Mouse (Mus musculus) midbrain, embryonic 15.5 days (tissue): ENCODE measurements around the gene Gls2. TPM values are rescaled to one million over a fixed set of nuclear protein-coding genes. Genes with fewer than 3 reads are reported as not detected.

Source experiments
- ATAC-seq: fragments of 200-750 bp; cut with Nextera tagmentation; replicated peaks from 2 replicates; pipeline ENCODE4 v1.8.0; 2017; ENCODE audit warnings: moderate TSS enrichment
- H3K27ac ChIP-seq: fragments of 300-500 bp; sonication (generic); 2 replicates; pipeline ENCODE4 v1.5.1; 2015; ENCODE audit warnings: mild to moderate bottlenecking, inconsistent platforms
- H3K27me3 ChIP-seq: fragments of 300-500 bp; sonication (generic); replicated peaks from 2 replicates; pipeline ENCODE4 v1.6.1; 2015; ENCODE audit warnings: inconsistent platforms
- H3K36me3 ChIP-seq: fragments of 300-500 bp; sonication (generic); replicated peaks from 2 replicates; pipeline ENCODE4 v1.6.1; 2015; ENCODE audit warnings: inconsistent platforms
- H3K4me1 ChIP-seq: fragments of 300-500 bp; sonication (generic); 2 replicates; pipeline ENCODE4 v1.6.1; 2015; ENCODE audit warnings: inconsistent platforms
- H3K4me2 ChIP-seq: fragments of 300-500 bp; sonication (generic); 2 replicates; pipeline ENCODE4 v1.6.1; 2015; ENCODE audit warnings: inconsistent platforms, mild to moderate bottlenecking, moderate library complexity
- H3K4me3 ChIP-seq: fragments of 300-500 bp; sonication (generic); 2 replicates; pipeline ENCODE4 v1.5.1; 2015; ENCODE audit warnings: mild to moderate bottlenecking, inconsistent platforms
- H3K9ac ChIP-seq: fragments of 300-500 bp; sonication (generic); 2 replicates; pipeline ENCODE4 v1.6.1; 2015; ENCODE audit warnings: mild to moderate bottlenecking, inconsistent platforms
- H3K9me3 ChIP-seq: fragments of 300-500 bp; sonication (generic); 2 replicates; pipeline ENCODE4 v1.6.1; 2016; ENCODE audit warnings: inconsistent platforms
- WGBS: fragments of 180-500 bp; shearing (Covaris S2); methylation state at CpG from one replicate; pipeline ENCODE4 v1.1.7; 2015; ENCODE audit warnings: mixed read lengths; 5-methylcytosine and 5-hydroxymethylcytosine counted together
- polyA plus RNA-seq: library from polyadenylated mRNA; unstranded; fragments of >200 nt; fragmentation: Nextera tagmentation; extraction: Ambion mirVana; gene quantifications from 2 replicates; pipeline ENCODE4 v1.2.1, GENCODE M21; 2015

The Gls2 gene
- polyA plus RNA-seq, 1 experiment from 2014 or later = 1.2 TPM

DNA sequence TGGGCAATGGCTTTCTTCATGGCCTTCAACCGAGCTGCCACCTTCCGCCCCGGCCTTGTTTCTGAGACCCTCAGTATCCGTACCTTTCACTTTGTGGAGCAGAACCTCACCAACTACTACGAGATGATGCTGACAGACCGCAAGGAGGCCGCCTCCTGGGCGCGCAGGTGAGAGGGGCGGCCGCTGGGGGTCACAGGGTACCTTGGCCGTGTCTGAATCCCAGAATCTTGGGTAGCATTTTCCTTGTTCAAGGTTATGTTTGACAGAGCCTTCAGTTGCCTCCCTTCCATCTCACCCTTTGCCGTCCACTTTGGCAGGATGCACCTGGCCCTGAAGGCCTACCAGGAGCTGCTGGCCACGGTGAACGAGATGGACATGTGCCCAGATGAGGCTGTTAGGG lies 49.9 kb downstream of the Gls2 start:
- no peak overlapping the region for H3K9ac ChIP-seq
- no peak overlapping the region for H3K27ac ChIP-seq
- H3K27me3 ChIP-seq = no peaks in the 10 kb centered on the region
- no peaks in the 10 kb centered on the region for H3K9me3 ChIP-seq
- 96% methylated on average over 15 of the region's 15 CpGs for WGBS
- peaks cover 13% of the 10 kb centered on the region; the same call in 1 of the 2 replicates for H3K36me3 ChIP-seq
- no peak overlapping the region for H3K4me2 ChIP-seq
- no peak overlapping the region for H3K4me3 ChIP-seq
- no peak for ATAC-seq
- H3K4me1 ChIP-seq = no peaks in the 10 kb centered on the region

DNA sequence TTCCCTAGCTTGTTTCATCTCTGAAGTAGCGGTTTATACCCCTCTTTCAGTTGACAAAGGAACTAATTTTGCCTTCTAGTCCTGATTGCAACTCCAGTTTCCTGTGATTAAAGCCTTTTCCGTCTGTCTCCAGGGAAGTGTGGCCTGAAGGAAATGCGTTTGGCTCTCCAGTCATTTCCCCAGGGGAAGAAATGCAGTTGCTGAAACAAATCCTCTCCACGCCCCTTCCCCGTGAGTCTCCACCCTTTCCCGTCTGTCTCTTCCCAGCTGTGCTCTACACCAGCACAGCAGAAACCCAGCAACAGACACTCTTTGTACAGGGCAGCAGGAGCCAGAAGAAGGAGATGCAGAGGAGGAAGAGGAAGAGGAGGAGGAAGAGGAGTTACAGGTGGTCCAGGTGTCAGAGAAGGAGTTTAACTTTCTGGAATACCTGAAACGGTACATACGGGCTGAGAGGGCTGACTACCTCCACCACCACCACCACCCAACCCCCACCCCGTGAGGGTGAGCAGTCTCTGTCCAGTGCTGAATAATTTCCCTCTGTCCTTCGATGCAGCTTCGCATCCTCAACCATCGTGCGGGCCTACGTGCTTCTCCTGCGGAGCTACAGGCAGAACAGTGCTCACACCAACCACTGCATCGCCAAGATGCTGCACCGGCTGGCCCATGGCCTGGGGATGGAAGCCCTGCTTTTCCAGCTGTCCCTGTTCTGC lies 52.9 kb downstream of the Gls2 start:
- H3K4me1 ChIP-seq = no peaks in the 10 kb centered on the region
- no peak overlapping the region for H3K27ac ChIP-seq
- 84% methylated on average over 17 of the region's 17 CpGs for WGBS
- H3K27me3 ChIP-seq = no peaks in the 10 kb centered on the region
- no peaks in the 10 kb centered on the region for H3K9me3 ChIP-seq
- ATAC-seq = no peak
- peaks cover 10% of the 10 kb centered on the region for H3K36me3 ChIP-seq
- no peak overlapping the region for H3K4me3 ChIP-seq
- no peak overlapping the region for H3K9ac ChIP-seq
- no peak overlapping the region for H3K4me2 ChIP-seq

DNA sequence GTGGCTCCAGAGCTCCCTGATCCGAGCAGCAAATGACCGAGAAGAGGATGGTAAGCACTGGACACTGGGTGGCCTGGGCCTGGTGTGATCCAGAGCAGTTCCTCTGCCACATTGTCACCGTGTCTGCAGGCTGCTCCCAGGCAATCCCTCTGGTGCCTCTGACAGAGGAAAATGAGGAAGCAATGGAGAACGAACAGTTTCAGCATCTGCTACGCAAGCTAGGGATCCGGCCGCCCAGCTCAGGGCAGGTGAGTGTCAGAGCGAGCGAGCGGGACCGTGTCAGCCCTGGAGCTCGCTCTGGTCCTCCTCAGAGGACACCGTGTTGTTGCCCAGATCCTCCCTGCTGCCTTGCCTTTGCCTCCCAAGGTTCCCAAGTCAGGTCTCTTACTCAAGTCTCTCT lies 56.3 kb downstream of the Gls2 start:
- Histone ChIP-seq H3K27ac (no peak overlapping the region), H3K4me2 (no peak overlapping the region), H3K27me3 (no peaks in the 10 kb centered on the region), H3K4me1 (no peaks in the 10 kb centered on the region), H3K9me3 (no peaks in the 10 kb centered on the region), H3K4me3 (no peak overlapping the region), H3K36me3 (peaks cover 5% of the 10 kb centered on the region; the same call in 1 of the 2 replicates), H3K9ac (no peak overlapping the region)
- WGBS = 95% methylated on average over 13 of the region's 13 CpGs
- ATAC-seq = no peak

DNA sequence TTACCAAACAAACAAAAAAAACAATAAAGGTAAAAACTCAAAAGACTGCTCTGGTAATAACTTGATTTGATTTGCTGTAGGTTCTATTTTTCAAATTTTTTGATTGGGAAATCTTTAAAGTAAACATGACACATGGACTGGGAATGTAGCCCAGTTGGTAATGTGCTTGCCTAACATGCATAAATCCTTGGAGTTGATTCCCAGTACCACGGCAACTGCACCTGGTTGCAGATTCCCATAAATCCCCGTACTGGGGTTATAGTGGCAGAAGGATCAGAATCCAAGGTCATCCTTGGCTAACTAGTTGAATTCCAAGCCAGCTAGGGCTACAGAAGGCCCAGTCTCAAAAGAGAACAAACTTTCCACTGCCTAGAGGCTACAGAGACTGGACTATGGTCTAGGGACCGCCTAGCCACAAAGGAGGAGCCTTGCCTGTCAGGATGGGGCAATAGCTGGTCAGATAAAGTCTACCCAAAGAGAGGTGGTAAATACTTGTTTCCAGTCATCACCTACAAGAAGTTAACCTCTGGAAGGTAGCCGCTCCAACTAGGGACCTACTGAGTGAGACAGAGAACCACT lies 59.5 kb downstream of the Gls2 start, which contains the start of gene Apon:
TSS of gene Apon (plus strand) at position 420 of the 579 bp plus-strand sequence.
- no peaks in the 10 kb centered on the region for H3K4me1 ChIP-seq
- no peaks in the 10 kb centered on the region for H3K27me3 ChIP-seq
- H3K36me3 ChIP-seq = no peaks in the 10 kb centered on the region; the same call in 1 of the 2 replicates
- H3K9ac ChIP-seq = no peak within 1 kb of the TSS
- no peak within 1 kb of the TSS for H3K27ac ChIP-seq
- no peak for ATAC-seq
- 93% methylated on average over 4 of the region's 4 CpGs for WGBS
- H3K4me2 ChIP-seq = no peak within 1 kb of the TSS
- no peaks in the 10 kb centered on the region for H3K9me3 ChIP-seq
- no peak within 1 kb of the TSS for H3K4me3 ChIP-seq

DNA sequence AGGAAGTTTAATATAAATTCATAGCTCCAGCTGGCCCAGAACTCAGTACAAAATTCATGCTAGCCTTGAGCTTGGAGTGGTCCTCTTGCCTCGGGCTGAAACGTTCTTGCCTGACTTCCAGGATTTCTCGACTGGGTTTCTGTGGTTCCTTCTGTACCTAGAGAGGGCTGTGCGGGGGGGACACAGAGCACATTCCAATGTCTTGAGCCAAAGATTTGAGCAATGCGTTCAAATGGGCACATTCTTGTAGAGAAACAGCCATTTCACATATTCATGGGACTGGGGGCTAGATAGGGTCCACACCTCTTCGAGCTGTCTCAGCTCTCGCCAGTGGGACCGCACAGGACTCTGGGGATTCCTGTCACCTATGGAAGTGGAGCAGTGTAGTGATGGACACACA lies 61.7 kb downstream of the Gls2 start:
- H3K9ac ChIP-seq = no peak overlapping the region
- H3K36me3 ChIP-seq = no peaks in the 10 kb centered on the region; the same call in 1 of the 2 replicates
- no peak overlapping the region for H3K4me2 ChIP-seq
- no peaks in the 10 kb centered on the region for H3K4me1 ChIP-seq
- H3K27me3 ChIP-seq = no peaks in the 10 kb centered on the region
- no peak overlapping the region for H3K4me3 ChIP-seq
- no peaks in the 10 kb centered on the region for H3K9me3 ChIP-seq
- 86% methylated on average over 8 of the region's 8 CpGs for WGBS
- ATAC-seq = no peak
- H3K27ac ChIP-seq = no peak overlapping the region

DNA sequence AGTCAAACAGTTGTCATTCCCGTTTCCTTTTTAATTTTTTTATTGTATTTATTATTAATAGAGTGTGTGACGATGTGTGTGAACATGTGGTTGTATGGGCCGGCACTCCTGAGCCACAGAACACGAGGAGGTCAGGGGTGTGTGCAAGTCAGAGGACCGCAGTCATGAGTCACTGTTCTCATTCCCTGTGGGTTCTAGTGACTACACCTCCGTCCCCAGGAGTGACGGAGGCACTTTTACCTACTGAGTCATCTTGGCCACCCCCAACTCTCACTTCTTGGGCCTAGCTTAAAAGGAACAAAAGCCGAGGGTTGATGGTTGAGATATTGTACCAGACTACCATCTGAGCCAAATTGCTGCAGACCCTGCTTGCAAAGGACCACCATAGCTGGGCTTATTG lies 62.1 kb downstream of the Gls2 start:
- no peak for ATAC-seq
- no peak overlapping the region for H3K4me2 ChIP-seq
- H3K4me3 ChIP-seq = no peak overlapping the region
- no peaks in the 10 kb centered on the region for H3K27me3 ChIP-seq
- H3K27ac ChIP-seq = no peak overlapping the region
- no peaks in the 10 kb centered on the region; the same call in 1 of the 2 replicates for H3K36me3 ChIP-seq
- no peak overlapping the region for H3K9ac ChIP-seq
- H3K4me1 ChIP-seq = no peaks in the 10 kb centered on the region
- 90% methylated on average over 8 of the region's 8 CpGs for WGBS
- H3K9me3 ChIP-seq = no peaks in the 10 kb centered on the region

DNA sequence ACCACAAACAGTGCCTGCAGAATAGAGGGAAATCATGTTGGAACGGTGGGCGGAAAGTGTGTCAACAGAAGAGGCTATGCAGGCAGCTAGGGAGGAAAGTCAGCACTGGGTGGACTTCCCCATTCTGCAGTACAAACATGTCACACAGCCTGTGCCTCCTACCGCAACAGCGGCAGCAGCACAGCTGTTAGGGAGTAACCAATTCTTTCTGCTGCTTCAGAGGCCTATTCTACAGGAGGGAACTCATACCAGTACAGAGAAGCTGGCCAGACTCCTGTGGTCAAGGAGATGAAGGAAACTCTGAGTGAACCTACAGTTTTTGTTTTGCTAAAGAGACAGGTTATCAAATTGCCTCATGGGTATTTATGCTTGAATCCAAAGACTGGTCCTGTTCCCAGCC lies 64.7 kb downstream of the Gls2 start:
- H3K36me3 ChIP-seq = no peaks in the 10 kb centered on the region
- no peak overlapping the region for H3K9ac ChIP-seq
- H3K4me3 ChIP-seq = no peak overlapping the region
- no peaks in the 10 kb centered on the region for H3K9me3 ChIP-seq
- ATAC-seq = no peak
- 85% methylated on average over 4 of the region's 4 CpGs for WGBS
- no peak overlapping the region for H3K4me2 ChIP-seq
- no peaks in the 10 kb centered on the region for H3K4me1 ChIP-seq
- H3K27ac ChIP-seq = no peak overlapping the region
- no peaks in the 10 kb centered on the region for H3K27me3 ChIP-seq

Other genes with a start within 250 kb of the Gls2 start
- not detected in 2 replicates for gene Hsd17b6, start 186.8 kb upstream of the Gls2 start, polyA plus RNA-seq
- 37.2 and 41.8 TPM in 2 replicates for gene Prim1, start 179.3 kb upstream of the Gls2 start, polyA plus RNA-seq
- gene Naca, start 158.9 kb upstream of the Gls2 start, polyA plus RNA-seq = 473 and 476 TPM in 2 replicates
- gene Ptges3, start 135.5 kb upstream of the Gls2 start, polyA plus RNA-seq = 351 and 372 TPM in 2 replicates
- 2,030 and 2,053 TPM in 2 replicates for gene Atp5b, start 111.2 kb upstream of the Gls2 start, polyA plus RNA-seq
- gene Baz2a, start 102.9 kb upstream of the Gls2 start, polyA plus RNA-seq = 9.2 and 10.9 TPM in 2 replicates
- gene Rbms2, start 14.2 kb upstream of the Gls2 start, polyA plus RNA-seq = 8.9 and 9.2 TPM in 2 replicates
- gene Spryd4, start 17.4 kb downstream of the Gls2 start, polyA plus RNA-seq = 20.2 and 21.4 TPM in 2 replicates
- gene Mip, start 31.4 kb downstream of the Gls2 start, polyA plus RNA-seq = 0.09 TPM in 1 of 2 replicates, not detected in the other
- gene Timeless, start 37.6 kb downstream of the Gls2 start, polyA plus RNA-seq = 17.8 and 20.5 TPM in 2 replicates
- not detected in 2 replicates for gene Apon, start 59.6 kb downstream of the Gls2 start, polyA plus RNA-seq
- 0.18 TPM in 1 of 2 replicates, not detected in the other for gene Apof, start 74.2 kb downstream of the Gls2 start, polyA plus RNA-seq
- 21.4 and 23.5 TPM in 2 replicates for gene Stat2, start 76.1 kb downstream of the Gls2 start, polyA plus RNA-seq
- not detected in 2 replicates for gene Il23a, start 104.3 kb downstream of the Gls2 start, polyA plus RNA-seq
- gene Pan2, start 108.9 kb downstream of the Gls2 start, polyA plus RNA-seq = 21.9 and 24.0 TPM in 2 replicates
- 194 and 204 TPM in 2 replicates for gene Cnpy2, start 128.0 kb downstream of the Gls2 start, polyA plus RNA-seq
- 256 and 257 TPM in 2 replicates for gene Cs, start 143.3 kb downstream of the Gls2 start, polyA plus RNA-seq
- gene Coq10a, start 174.5 kb downstream of the Gls2 start, polyA plus RNA-seq = 42.6 and 44.2 TPM in 2 replicates
- gene Ankrd52, start 182.7 kb downstream of the Gls2 start, polyA plus RNA-seq = 15.0 and 15.6 TPM in 2 replicates
- gene Slc39a5, start 206.8 kb downstream of the Gls2 start, polyA plus RNA-seq = not detected in 2 replicates
- 146 and 147 TPM in 2 replicates for gene Nabp2, start 217.0 kb downstream of the Gls2 start, polyA plus RNA-seq
- 105 and 107 TPM in 2 replicates for gene Rnf41, start 217.2 kb downstream of the Gls2 start, polyA plus RNA-seq